Mouse (Mus musculus) ovary, adult 18-20 months (tissue): ENCODE data around the gene C1qa.

Experiments used
- DNase-seq: peaks from one replicate; pipeline ENCODE4 v3.0.0; 2022; ENCODE audit warnings: low spot score, mixed read lengths

C1qa gene

DNA sequence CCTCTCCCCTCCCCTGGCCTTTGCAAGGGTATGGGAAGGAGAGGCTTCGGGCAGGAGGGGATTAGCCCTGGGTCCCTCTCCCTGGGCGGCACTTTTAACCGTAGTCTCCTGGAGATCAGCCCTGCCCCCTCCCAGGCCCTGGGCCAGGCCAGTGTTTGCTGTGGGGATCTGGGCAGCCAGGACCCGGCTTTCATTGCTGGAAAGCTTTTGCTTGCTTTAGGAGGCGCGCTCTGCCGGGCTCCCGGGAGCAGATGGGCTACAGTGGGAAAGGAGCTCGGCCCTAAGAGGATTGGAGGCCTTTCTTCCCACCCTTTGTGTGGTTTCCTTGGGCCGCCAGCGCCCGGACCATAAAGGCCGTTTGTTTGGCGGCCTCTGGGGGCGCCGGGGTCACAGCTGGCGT is 36.8 kb downstream of the C1qa start:
- DNase-seq, result no peak

GRCm38 (mm10) chr4:136860022-136860421 is 38.6 kb downstream of the C1qa start:
- no peak for DNase-seq

DNA sequence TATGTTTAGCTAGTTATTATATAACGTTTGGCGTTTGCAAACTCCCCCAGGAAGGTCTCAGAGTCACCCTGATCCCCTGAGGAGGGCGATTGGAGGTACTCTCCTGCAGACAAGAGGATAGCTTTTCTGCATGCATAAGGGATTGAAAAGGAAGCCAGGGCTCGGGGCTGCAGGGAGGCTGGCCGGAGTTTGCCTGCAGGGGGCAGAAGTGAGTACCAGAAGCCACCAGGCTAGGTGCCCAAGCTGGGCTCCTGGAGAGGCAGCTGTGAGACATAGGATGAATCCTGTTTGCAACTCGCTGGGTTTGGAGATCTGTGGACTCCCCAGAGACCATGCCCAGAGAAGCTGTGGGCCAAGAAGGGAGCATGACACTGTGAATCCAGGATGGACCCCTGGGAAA is 43.5 kb downstream of the C1qa start:
- no peak for DNase-seq

GRCm38 (mm10) chr4:136852989-136853388 is 45.6 kb downstream of the C1qa start:
- DNase-seq, result no peak

DNA sequence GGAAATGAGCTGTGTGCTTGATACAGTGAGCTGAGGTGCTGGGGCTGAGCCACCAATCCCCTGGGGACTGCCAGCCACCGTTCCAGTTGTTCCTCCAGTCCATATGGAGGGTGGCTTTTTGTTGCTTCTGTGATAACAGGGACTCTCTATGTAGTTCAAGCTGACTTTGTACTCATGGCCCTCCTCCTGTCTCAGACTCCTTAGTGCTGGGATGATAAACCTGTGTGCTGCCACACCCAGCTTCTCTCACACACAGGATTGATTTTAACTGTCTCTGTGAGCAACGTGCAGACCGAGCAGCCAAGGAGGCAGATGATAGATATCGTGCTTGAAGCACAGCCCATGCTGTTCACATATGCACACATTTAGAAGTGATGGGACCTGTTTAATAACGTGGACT is 46.5 kb downstream of the C1qa start:
- DNase-seq, result no peak

GRCm38 (mm10) chr4:136848565-136848964 is 50.0 kb downstream of the C1qa start:
- no peak for DNase-seq

- no peak for DNase-seq
Observed at GRCm38 (mm10) chr4:136847166-136847565, 51.4 kb downstream of the C1qa start.
